Mouse (Mus musculus): ENCODE results near the gene Syna. TPM values are rescaled to one million over a fixed set of nuclear protein-coding genes. Genes with fewer than 3 reads are reported as not detected.

Gene Syna
- 0.65 and 0.67 TPM in 2 replicates for polyA plus RNA-seq (2015; fragmentation: Nextera tagmentation; extraction: Ambion mirVana)

DNA sequence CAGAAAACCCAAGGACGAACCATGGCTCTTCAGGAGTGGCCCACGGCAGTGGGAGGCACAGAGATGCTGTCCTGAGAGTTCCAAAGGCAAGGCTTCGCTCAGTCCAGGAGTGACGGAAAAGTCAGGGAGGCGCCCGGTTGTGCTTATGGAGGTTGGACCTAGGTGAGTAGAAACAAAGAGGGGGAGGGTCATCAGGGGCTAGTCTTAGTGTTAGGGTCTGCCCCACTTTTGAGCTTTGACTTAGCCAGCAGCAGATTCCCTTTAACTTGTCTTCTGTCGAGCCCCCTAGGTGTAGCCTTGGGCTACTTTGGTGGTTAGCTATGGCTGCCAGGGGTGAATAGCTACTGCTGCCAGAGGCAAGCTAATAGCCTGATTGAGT lies at the start of gene Syna:
Gene Syna (minus strand): TSS at position 101 of the 379 bp plus-strand sequence.

DNA sequence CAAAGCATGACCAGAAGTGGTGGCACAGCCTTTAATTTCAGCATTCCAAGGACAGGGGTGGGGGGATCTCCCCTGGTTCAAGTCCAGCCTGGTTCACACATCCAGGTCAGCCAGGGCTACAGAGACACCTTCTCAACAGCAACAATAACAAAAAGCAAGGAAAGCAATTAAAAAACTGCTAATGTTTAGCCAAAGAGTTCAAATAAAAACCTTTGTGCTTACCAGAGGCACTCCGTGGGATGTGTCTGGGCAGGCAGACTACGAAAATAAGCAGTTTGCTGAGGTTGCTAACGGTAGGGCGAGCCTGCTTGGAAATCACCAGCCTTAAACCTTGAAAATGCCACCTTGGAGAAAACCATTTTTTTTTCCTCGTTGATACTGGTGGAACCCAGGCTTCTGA lies 21.2 kb upstream of the Syna start, which contains the start of gene Rfc2:
Gene Rfc2 (plus strand): TSS at position 221 of the 400 bp plus-strand sequence.

DNA sequence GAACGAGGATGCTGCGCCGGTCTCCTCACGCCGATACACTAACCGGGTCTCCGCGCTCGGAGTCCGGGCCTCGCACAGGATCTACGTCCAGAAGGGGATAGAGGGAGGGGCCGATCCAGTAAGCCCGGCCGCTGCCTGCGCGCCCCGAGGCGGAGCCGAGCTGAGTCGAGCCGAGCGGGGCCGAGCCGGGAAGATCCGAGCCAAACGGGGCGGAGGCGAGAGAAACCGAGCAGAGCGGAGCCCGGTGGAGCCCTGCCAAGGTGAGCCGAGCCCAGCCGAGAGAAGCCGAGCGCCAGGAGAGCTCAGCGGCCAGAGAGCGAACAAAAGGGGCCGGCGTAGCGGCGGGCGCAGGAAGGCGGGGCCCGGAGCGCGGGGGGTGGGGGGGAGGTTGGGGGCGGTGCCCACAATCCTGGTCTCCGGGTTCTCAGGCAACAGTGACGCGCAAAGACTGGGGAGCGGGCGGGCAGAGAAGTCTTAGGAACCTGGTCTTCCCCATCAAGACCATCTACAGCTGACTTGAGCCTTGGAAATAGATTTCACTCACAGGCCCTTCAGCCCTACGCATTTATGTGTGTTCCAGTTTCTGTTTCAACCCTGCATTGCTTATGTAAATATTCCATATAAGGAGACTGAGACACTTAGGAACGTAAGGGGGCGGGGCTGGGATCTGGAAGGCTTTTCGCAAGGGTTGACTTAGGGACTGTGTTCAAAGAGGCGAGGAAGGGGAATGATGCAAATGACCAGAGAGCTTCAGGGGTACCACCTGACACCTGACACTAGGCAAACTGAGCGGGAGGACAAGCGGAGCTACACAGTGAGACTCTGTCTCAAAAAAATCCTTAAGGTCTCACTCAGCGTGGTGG lies 7.6 kb downstream of the Syna start, which contains the start of gene Clip2:
Gene Clip2 (minus strand): TSS at position 325 of the 863 bp plus-strand sequence.

Small RNAs within 50 kb of the gene (microRNA-seq; reads per million reads assigned to microRNA genes)
- gene Mir7228 = not detected

Other genes starting within 250 kb of the Syna start
- 89.6 and 107 TPM in 2 replicates for gene Gtf2i, start 245.4 kb downstream of the Syna start, polyA plus RNA-seq (2015; fragmentation: Nextera tagmentation; extraction: Ambion mirVana)
- gene Gtf2ird1, start 103.5 kb downstream of the Syna start, polyA plus RNA-seq (2015; fragmentation: Nextera tagmentation; extraction: Ambion mirVana) = 36.1 and 40.4 TPM in 2 replicates
- 8.5 and 10.6 TPM in 2 replicates for gene Clip2, start 7.7 kb downstream of the Syna start, polyA plus RNA-seq (2015; fragmentation: Nextera tagmentation; extraction: Ambion mirVana)
- 144 and 152 TPM in 2 replicates for gene Rfc2, start 21.2 kb upstream of the Syna start, polyA plus RNA-seq (2015; fragmentation: Nextera tagmentation; extraction: Ambion mirVana)
- gene Lat2, start 54.9 kb upstream of the Syna start, polyA plus RNA-seq (2015; fragmentation: Nextera tagmentation; extraction: Ambion mirVana) = 1.7 and 2.2 TPM in 2 replicates
- gene Eif4h, start 79.3 kb upstream of the Syna start, polyA plus RNA-seq (2015; fragmentation: Nextera tagmentation; extraction: Ambion mirVana) = 290 and 322 TPM in 2 replicates
- 27.5 and 29.0 TPM in 2 replicates for gene Limk1, start 128.4 kb upstream of the Syna start, polyA plus RNA-seq (2015; fragmentation: Nextera tagmentation; extraction: Ambion mirVana)
- gene Eln, start 187.2 kb upstream of the Syna start, polyA plus RNA-seq (2015; fragmentation: Nextera tagmentation; extraction: Ambion mirVana) = 80.6 and 103 TPM in 2 replicates